Mouse (Mus musculus) erythroblast, embryonic 14.5 days (primary cell): ENCODE results near the gene Rgs6.

Experiments used
- GATA1 ChIP-seq: IDR thresholded peaks from 2 replicates; pipeline ENCODE4 v1.6.1; 2012; ENCODE audit warnings: low read length, inconsistent platforms, mixed read lengths
- TAL1 ChIP-seq: IDR thresholded peaks from 3 replicates; pipeline ENCODE4 v1.6.1; 2012; ENCODE audit warnings: low read length, inconsistent platforms, mixed read lengths

- TF ChIP-seq GATA1 = no peak
- no peak for TF ChIP-seq TAL1
Observed at GRCm38 (mm10) chr12:83160211-83160610, 572.1 kb downstream of the Rgs6 start.
